Mouse (Mus musculus) G1E (cell line): ENCODE results near the gene Tmem223.
"Not testable (repeated sequence)": the region's sequence is repeated elsewhere in the genome, so short reads cannot be mapped to it uniquely, and the experiment has no call there.

ENCODE experiments used
- CTCF ChIP-seq: IDR thresholded peaks from 2 replicates; pipeline ENCODE4 v1.5.1; 2012; ENCODE audit warnings: low read depth, low read length, inconsistent platforms, mixed read lengths
- GATA1 ChIP-seq: IDR thresholded peaks from 2 replicates; pipeline ENCODE4 v1.6.1; 2012; ENCODE audit warnings: borderline replicate concordance, low read length, inconsistent platforms, mixed read lengths
- POLR2AphosphoS5 ChIP-seq: IDR thresholded peaks from 2 replicates; pipeline ENCODE4 v1.6.1; 2012; ENCODE audit warnings: low read depth, low read length, inconsistent platforms; ENCODE audit not compliant: insufficient replicate concordance

GRCm38 (mm10) chr19:8728335-8729099 lies 42.3 kb upstream of the Tmem223 start:
- peak; percentile 45; the same call in 1 of the 2 replicates for TF ChIP-seq POLR2AphosphoS5
- not testable (repeated sequence) for TF ChIP-seq CTCF, GATA1
